Mouse (Mus musculus): Measurements from ENCODE around the gene Asic3. TPM values are rescaled to one million over a fixed set of nuclear protein-coding genes. Genes with fewer than 3 reads are reported as not detected.

Gene Asic3
- polyA plus RNA-seq (2012; rRNA removed): 0.03 and 0.05 TPM in 2 replicates

DNA sequence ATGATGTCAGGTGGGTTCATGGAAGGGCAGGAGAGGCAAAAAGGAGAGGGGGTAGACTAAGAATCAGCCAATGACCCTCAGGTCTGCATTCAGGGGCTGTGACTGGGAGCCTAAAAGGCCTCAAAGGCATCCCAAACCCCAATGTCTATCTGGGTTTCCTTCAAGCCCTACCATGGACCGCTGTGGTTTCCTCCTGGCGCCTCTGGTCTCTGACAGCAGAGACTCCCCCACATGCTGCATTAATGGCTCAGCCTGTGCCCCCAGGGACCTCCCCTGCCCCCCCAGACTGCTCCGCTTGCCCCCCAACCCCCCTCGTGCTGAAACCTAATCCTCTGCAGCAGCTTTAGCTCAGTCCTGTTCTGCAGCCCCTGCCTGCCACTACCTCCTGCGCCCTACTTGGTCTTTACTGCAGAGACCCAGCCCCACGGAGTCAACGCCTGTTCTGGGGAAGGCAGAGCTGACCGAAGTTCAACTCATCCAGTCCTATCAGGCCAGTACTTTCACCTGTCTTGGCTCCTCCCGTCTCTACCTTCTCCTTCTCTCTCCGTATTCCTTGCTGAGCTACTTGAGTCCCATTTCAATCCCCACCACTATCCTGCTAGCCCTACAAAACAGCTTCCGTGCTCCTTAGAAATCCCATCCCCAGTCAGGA, at the start of gene Asic3:
TSS of gene Asic3 (plus strand) at position 351 of the 652 bp plus-strand sequence.

DNA sequence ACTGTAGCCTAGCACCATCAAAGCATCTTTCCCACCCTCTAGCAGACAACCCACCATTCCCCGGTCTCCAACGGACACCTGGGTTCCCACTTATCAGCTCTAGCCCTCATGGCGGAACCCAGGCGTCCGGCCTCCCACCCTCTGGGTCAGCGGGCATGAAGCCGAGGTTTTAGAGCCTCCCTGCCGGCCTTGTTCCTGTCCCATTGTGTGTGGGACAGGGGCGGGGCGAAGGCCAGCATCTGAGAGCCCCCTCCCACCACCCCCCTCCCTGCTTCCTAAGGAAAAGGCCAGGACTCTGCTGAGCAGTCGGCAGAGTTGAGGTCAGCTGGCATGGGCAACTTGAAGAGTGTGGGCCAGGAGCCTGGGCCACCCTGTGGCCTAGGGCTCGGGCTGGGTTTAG, 48.7 kb upstream of the Asic3 start, which contains the start of gene Nos3:
TSS of gene Nos3 (plus strand) at position 303 of the 400 bp plus-strand sequence.

DNA sequence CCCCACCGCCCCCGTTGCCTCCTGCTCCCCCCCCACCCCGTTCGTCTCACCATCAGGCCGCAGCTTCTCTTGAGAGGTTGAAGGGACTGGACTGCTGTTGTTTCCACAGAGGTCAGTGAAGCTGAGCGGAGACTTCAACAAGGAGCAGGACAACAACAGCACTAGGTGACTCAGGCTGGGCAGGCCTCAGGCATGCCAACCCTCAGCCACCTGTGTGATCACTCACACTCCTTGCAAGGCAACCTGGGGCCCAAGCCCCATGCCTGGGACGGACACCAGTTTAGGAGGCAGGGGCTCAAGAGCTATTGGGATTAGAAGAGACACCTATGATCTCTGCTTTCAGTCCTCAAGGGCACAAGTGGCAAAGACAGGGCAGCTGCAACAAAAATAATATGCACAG, 21.3 kb upstream of the Asic3 start, which contains the start of gene Atg9b:
TSS of gene Atg9b (minus strand) at position 280 of the 400 bp plus-strand sequence.

DNA sequence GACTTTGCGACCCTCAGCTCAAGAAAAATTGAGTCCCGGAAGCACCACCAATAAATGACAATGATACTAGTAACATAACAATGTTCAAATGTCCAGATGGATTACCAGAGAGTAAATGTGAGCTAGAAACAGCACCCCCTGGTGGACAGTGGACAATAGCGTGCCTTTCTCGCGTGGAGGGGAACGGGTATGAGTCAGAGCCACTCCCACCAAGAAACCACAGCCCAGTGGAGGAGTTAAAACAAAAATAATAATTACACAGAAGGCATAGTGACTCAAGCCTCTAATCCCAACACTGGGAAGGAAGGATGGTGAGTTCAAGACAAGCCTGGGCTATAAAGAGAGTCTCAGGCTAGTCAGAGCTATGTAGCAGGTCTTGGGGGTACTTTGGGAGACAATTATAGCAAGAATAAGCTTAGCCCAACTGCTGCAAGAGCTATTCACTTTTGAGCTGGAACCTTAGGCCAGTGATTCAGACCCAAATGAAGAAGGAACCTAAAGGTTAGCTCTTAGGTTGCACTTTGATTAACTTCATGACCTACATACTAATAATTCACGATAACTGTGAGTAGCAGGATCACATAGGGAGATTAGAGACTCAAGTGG, 19.7 kb upstream of the Asic3 start, which contains the start of gene Abcb8:
TSS of gene Abcb8 (plus strand) at position 272 of the 606 bp plus-strand sequence.

DNA sequence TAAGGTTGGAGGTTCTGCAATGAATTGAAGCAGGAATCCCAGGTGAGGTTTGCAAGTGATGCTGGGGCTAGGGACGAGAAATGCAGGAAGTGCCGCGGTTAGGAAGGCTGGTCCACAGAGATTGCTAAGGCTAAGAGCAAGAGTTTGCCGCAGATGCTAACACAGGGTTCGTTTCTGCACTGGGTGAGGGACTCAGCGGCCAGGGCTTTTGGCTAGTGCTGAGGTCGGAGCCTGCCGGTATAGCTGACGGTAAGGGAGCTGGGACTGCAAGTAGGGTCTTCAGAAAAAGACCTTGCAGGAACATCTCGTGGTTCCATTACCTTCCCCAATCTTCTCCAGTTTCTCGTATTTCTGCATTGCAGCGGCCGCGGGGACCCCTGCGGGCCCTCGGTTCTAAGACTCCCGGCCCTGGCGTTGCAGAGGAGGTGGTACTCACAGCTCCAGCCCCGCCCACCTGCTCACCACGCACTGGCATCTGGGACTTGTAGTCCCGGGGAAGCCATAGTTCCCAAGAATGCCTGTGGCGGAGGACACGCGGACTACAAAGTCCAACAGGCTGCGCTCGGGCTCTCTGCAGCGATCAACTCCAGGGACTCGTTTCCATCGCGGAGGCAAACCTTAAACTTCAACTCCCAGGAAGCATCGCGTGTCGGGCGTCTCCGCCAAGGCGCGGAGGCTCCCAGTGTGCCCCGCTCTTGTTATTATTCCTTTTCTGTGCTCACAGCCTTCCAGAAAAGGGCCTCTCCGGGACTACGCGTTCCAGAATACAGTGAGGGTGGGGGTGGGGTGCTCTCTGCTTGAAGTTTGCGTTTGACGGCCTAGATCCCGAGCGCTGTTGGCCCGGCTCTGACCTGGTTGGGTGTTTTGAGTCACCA, 10.2 kb downstream of the Asic3 start, which contains the start of the genes Cdk5 and Slc4a2:
TSS of gene Cdk5 (minus strand) at position 402 of the 875 bp plus-strand sequence.
TSS of gene Slc4a2 (plus strand) at position 709 of the 875 bp plus-strand sequence.

DNA sequence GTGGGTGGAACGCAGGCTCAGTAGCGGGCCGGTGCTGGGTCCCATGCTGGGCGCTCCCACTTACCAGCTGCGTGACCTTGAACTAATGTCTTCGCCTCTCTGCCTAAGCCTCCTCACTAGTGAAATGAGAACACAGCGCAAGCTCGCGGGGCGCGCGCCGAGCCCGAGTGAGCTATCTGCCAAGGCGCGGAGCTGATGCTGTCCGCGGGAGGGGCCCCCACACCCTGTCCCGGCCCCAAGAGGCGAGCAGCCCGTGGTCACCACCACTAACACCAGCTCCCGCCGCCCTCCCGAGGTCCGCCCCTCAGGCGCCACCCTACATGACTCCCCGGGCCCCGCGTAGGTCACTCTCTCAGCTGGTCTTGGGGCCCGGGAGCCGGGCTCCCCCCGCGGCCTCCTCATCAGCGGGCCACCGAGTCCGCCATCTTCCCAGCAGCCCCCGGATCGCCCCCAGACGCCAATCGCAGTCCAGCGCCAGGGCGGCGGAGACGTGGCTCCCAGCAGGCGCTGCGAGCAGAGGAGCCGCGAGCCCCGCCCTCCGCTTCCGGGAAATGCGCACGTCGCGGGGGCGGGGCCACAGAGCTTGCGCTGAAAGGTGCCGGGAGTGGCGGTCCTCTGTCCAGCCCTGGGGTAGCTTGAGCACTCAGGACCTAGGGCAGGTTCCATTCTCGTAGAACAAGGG, 31.7 kb downstream of the Asic3 start, which contains the start of gene Fastk:
TSS of gene Fastk (minus strand) at position 542 of the 682 bp plus-strand sequence.

DNA sequence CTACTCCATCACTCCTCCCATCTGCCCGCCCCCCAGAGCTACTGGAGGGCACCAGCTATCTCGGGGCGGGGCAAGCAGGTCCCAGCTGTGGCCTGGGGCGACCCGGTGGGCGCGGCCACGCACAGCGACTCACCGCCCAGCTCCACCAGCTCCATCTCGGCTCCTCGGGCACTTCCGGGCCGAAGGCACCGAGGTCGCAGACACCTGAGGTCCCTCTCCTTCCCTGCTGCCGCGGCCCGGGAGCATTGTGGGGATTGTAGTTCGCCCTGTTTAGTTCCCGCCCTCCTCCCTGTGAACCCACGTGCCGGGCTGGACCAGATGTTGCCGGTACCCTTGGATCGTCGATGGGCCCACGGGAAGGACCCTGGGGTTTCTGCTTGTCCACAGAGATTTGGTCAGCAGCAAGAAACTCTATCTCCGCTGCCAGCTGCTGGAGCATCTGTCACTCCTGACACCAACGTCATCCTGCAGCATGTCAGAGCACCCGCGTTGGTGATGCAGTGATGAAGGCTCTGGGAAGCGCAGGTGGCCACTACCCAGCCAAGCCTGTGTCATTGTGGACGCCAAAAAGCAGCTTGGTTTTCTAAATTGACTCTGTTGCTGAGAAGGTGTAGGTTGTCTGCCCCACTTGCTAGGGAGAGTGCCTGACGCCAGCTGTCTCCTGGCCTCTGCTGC, 34.6 kb downstream of the Asic3 start, which contains the start of gene Tmub1:
TSS of gene Tmub1 (minus strand) at position 231 of the 675 bp plus-strand sequence.

DNA sequence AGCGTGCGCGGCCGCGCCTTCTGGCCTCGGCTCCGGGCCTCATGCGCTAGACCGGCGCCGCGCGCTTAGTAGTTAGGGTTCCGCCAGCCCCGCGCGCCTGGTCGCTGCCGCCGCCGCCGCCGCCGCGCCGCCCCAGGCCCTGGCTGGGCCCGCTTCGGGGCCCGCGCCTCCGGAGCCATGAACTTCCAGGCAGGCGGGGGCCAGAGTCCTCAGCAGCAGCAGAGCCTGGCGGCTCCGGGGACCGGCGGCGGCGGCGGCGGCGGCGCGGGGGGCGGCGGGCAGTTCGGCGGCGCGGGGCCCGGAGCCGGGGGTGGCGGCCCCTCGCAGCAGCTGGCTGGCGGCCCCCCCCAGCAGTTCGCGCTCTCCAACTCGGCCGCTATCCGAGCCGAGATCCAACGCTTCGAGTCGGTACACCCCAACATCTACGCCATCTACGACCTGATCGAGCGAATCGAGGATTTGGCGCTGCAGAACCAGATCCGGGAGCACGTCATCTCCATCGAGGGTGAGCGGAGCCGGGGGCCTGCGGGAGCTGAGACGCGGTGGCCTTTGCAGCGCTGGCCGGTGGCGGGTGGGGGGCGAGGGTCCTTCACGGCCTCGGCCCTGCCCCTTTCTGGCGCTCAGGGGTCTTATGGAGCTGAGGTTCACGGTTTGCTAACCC, 39.0 kb downstream of the Asic3 start, which contains the start of gene Agap3:
TSS of gene Agap3 (plus strand) at position 148 of the 661 bp plus-strand sequence.

Other genes with a start within 250 kb of the Asic3 start
- gene Nupl2, start 248.4 kb upstream of the Asic3 start, polyA plus RNA-seq (2012; rRNA removed): 3.4 and 3.8 TPM in 2 replicates
- 0.47 and 0.57 TPM in 2 replicates for gene Kcnh2, start 61.8 kb upstream of the Asic3 start, polyA plus RNA-seq (2012; rRNA removed)
- 1.1 and 1.3 TPM in 2 replicates for gene Nos3, start 48.6 kb upstream of the Asic3 start, polyA plus RNA-seq (2012; rRNA removed)
- 0.52 and 0.53 TPM in 2 replicates for gene Atg9b, start 21.2 kb upstream of the Asic3 start, polyA plus RNA-seq (2012; rRNA removed)
- 15.1 and 17.0 TPM in 2 replicates for gene Abcb8, start 19.7 kb upstream of the Asic3 start, polyA plus RNA-seq (2012; rRNA removed)
- 9.4 TPM in 2 replicates for gene Cdk5, start 10.1 kb downstream of the Asic3 start, polyA plus RNA-seq (2012; rRNA removed)
- 9.3 and 13.0 TPM in 2 replicates for gene Slc4a2, start 10.4 kb downstream of the Asic3 start, polyA plus RNA-seq (2012; rRNA removed)
- gene Fastk, start 31.9 kb downstream of the Asic3 start, polyA plus RNA-seq (2012; rRNA removed): 52.7 and 57.8 TPM in 2 replicates
- gene Tmub1, start 34.5 kb downstream of the Asic3 start, polyA plus RNA-seq (2012; rRNA removed): 4.3 and 4.9 TPM in 2 replicates
- 15.9 and 17.7 TPM in 2 replicates for gene Agap3, start 38.8 kb downstream of the Asic3 start, polyA plus RNA-seq (2012; rRNA removed)
- gene Gbx1, start 113.8 kb downstream of the Asic3 start, polyA plus RNA-seq (2012; rRNA removed): not detected in 2 replicates
- 0.08 and 0.09 TPM in 2 replicates for gene Asb10, start 127.6 kb downstream of the Asic3 start, polyA plus RNA-seq (2012; rRNA removed)
- 0.02 TPM in 1 of 2 replicates, not detected in the other for gene 4931409K22Rik, start 143.4 kb downstream of the Asic3 start, polyA plus RNA-seq (2012; rRNA removed)
- 31.4 and 35.9 TPM in 2 replicates for gene Abcf2, start 164.1 kb downstream of the Asic3 start, polyA plus RNA-seq (2012; rRNA removed)
- gene Chpf2, start 173.3 kb downstream of the Asic3 start, polyA plus RNA-seq (2012; rRNA removed): 4.7 and 5.8 TPM in 2 replicates
- gene Smarcd3, start 211.0 kb downstream of the Asic3 start, polyA plus RNA-seq (2012; rRNA removed): 1.1 and 1.5 TPM in 2 replicates

All from liver, embryonic 14 days (tissue).